Mouse (Mus musculus) heart, adult 18-20 months (tissue): ENCODE data around the gene Npepps. TPM values are rescaled to one million over a fixed set of nuclear protein-coding genes. Genes with fewer than 3 reads are reported as not detected.
"Not testable (repeated sequence)": the region's sequence is repeated elsewhere in the genome, so short reads cannot be mapped to it uniquely, and the experiment has no call there.

Experiments
- DNase-seq, 2 experiments: peaks; one replicate each; pipeline ENCODE4 v3.0.0; 2021 to 2022; ENCODE audit warnings: mixed read lengths in 1 of 2
- total RNA-seq, 2 experiments: library from RNA; stranded (reverse); gene quantifications; 2 replicates each; pipeline ENCODE4 v1.2.3; 2021

Gene Npepps
- total RNA-seq, 2 experiments from 2014 or later, result 75.9 to 77.7 TPM

- DNase-seq, result peak in 1 of 2 experiments; percentile 59
These were observed 16.1 kb upstream of the Npepps start for GRCm38 (mm10) chr11:97296542-97296941.

GRCm38 (mm10) chr11:97292731-97293130, 12.3 kb upstream of the Npepps start:
- DNase-seq, result no peak

GRCm38 (mm10) chr11:97289276-97290230, 9.1 kb upstream of the Npepps start:
- peak; percentile 83 for DNase-seq

- no peak for DNase-seq
These were observed 7.2 kb upstream of the Npepps start for GRCm38 (mm10) chr11:97287643-97288042.

GRCm38 (mm10) chr11:97286973-97287372, 6.5 kb upstream of the Npepps start:
- DNase-seq, result no peak

GRCm38 (mm10) chr11:97285852-97286775, 5.7 kb upstream of the Npepps start:
- DNase-seq, result no peak

GRCm38 (mm10) chr11:97284854-97285253, 4.4 kb upstream of the Npepps start:
- DNase-seq, result no peak

- peak in 1 of 2 experiments; percentile 32 for DNase-seq
These were observed 1.7 kb upstream of the Npepps start for GRCm38 (mm10) chr11:97282179-97282578.

GRCm38 (mm10) chr11:97279405-97280215, 828 bp downstream of the Npepps start:
- DNase-seq, result peak; percentile 55 to 70

GRCm38 (mm10) chr11:97279040-97279404, 1.4 kb downstream of the Npepps start:
- peak in 1 of 2 experiments; percentile 17 for DNase-seq

- DNase-seq, result no peak
These were observed 2.0 kb downstream of the Npepps start for GRCm38 (mm10) chr11:97278456-97278855.

GRCm38 (mm10) chr11:97277166-97277565, 3.3 kb downstream of the Npepps start:
- no peak for DNase-seq

- no peak for DNase-seq
These were observed 4.4 kb downstream of the Npepps start for GRCm38 (mm10) chr11:97276019-97276418.

- DNase-seq, result no peak
These were observed 5.1 kb downstream of the Npepps start for GRCm38 (mm10) chr11:97275349-97275748.

GRCm38 (mm10) chr11:97274947-97275346, 5.5 kb downstream of the Npepps start:
- DNase-seq, result not testable (repeated sequence)

- no peak for DNase-seq
These were observed 6.8 kb downstream of the Npepps start for GRCm38 (mm10) chr11:97273613-97274012.

GRCm38 (mm10) chr11:97272835-97273234, 7.6 kb downstream of the Npepps start:
- DNase-seq, result no peak

GRCm38 (mm10) chr11:97270004-97270403, 10.4 kb downstream of the Npepps start:
- DNase-seq, result not testable (repeated sequence)

- DNase-seq, result not testable (repeated sequence)
These were observed 13.9 kb downstream of the Npepps start for GRCm38 (mm10) chr11:97266544-97266943.

- DNase-seq, result not testable (repeated sequence)
These were observed 30.8 kb downstream of the Npepps start for GRCm38 (mm10) chr11:97249649-97250048.

GRCm38 (mm10) chr11:97246510-97247159, 33.8 kb downstream of the Npepps start:
- DNase-seq, result no peak
